Mouse (Mus musculus): ENCODE measurements around the gene Lcn8. TPM values are rescaled to one million over a fixed set of nuclear protein-coding genes. Genes with fewer than 3 reads are reported as not detected.
"Not testable (repeated sequence)": the region's sequence is repeated elsewhere in the genome, so short reads cannot be mapped to it uniquely, and the experiment has no call there.

The Lcn8 gene
- polyA plus RNA-seq, 1 experiment from 2014 or later: not detected

GRCm38 (mm10) chr2:25699743-25700142 is 46.8 kb downstream of the Lcn8 start, which contains the start of gene Obp2a:
TSS of gene Obp2a (plus strand) at chr2:25700043.
- not testable (repeated sequence) for ATAC-seq (ENCODE audit: insufficient number of reproducible peaks, insufficient read depth, low FRiP score, low read depth); H3K4me2 ChIP-seq (ENCODE audit: low read length); H3K27ac ChIP-seq (replicated peaks in 1 of 2; ENCODE audit: control insufficient read depth in 1 of 2, insufficient read depth in 1 of 2, low read depth in 2 of 2, low read length in 2 of 2); H3K27me3 ChIP-seq (ENCODE audit: control insufficient read depth, insufficient read depth, low read length); H3K9ac ChIP-seq (ENCODE audit: low read length); H3K4me1 ChIP-seq (ENCODE audit: control insufficient read depth in 2 of 2, insufficient read depth in 2 of 2, low read length in 2 of 2); H3K9me3 ChIP-seq (ENCODE audit: control insufficient read depth, low read length); H3K36me3 ChIP-seq (ENCODE audit: control insufficient read depth, insufficient read depth, low read length); H3K4me3 ChIP-seq (ENCODE audit: control insufficient read depth in 1 of 2, insufficient read depth in 1 of 2, low read depth in 1 of 2, low read length in 2 of 2)
- WGBS: 75% methylated on average over 3 of the region's 3 CpGs

- Histone ChIP-seq H3K9ac (ENCODE audit: low read length) (no peak overlapping the region), H3K9me3 (ENCODE audit: control insufficient read depth, low read length) (no peaks in the 10 kb centered on the region), H3K4me3 (ENCODE audit: control insufficient read depth in 1 of 2, insufficient read depth in 1 of 2, low read depth in 1 of 2, low read length in 2 of 2) (no peak overlapping the region), H3K4me1 (ENCODE audit: control insufficient read depth in 2 of 2, insufficient read depth in 2 of 2, low read length in 2 of 2) (no peaks in the 10 kb centered on the region; a peak in 1 of 4 replicates), H3K27ac (replicated peaks in 1 of 2; ENCODE audit: control insufficient read depth in 1 of 2, insufficient read depth in 1 of 2, low read depth in 2 of 2, low read length in 2 of 2) (no peak overlapping the region), H3K27me3 (ENCODE audit: control insufficient read depth, insufficient read depth, low read length) (no peaks in the 10 kb centered on the region), H3K36me3 (ENCODE audit: control insufficient read depth, insufficient read depth, low read length) (no peaks in the 10 kb centered on the region), H3K4me2 (ENCODE audit: low read length) (no peak overlapping the region)
- no peak for ATAC-seq (ENCODE audit: insufficient number of reproducible peaks, insufficient read depth, low FRiP score, low read depth)
- WGBS: 66% methylated on average over 5 of the region's 5 CpGs
Observed at GRCm38 (mm10) chr2:25701001-25701400, 48.1 kb downstream of the Lcn8 start.

GRCm38 (mm10) chr2:25703706-25704105 is 50.8 kb downstream of the Lcn8 start:
- ATAC-seq (ENCODE audit: insufficient number of reproducible peaks, insufficient read depth, low FRiP score, low read depth): no peak
- H3K27ac ChIP-seq (replicated peaks in 1 of 2; ENCODE audit: control insufficient read depth in 1 of 2, insufficient read depth in 1 of 2, low read depth in 2 of 2, low read length in 2 of 2): no peak overlapping the region
- H3K9ac ChIP-seq (ENCODE audit: low read length): no peak overlapping the region
- no peaks in the 10 kb centered on the region for H3K9me3 ChIP-seq (ENCODE audit: control insufficient read depth, low read length)
- H3K27me3 ChIP-seq (ENCODE audit: control insufficient read depth, insufficient read depth, low read length): no peaks in the 10 kb centered on the region
- peaks cover 0 to 3% of the 10 kb centered on the region in 2 experiments; a peak in 2 of 4 replicates for H3K4me1 ChIP-seq (ENCODE audit: control insufficient read depth in 2 of 2, insufficient read depth in 2 of 2, low read length in 2 of 2)
- WGBS: 25% methylated on average over 4 of the region's 4 CpGs
- H3K4me3 ChIP-seq (ENCODE audit: control insufficient read depth in 1 of 2, insufficient read depth in 1 of 2, low read depth in 1 of 2, low read length in 2 of 2): no peak overlapping the region
- H3K4me2 ChIP-seq (ENCODE audit: low read length): no peak overlapping the region
- H3K36me3 ChIP-seq (ENCODE audit: control insufficient read depth, insufficient read depth, low read length): no peaks in the 10 kb centered on the region

Other genes starting within 250 kb of the Lcn8 start
- gene Fut7, start 229.9 kb upstream of the Lcn8 start, polyA plus RNA-seq (2014; fragmentation: Nextera tagmentation; extraction: Ambion mirVana): 0.14 TPM in 1 of 2 replicates, not detected in the other
- gene Abca2, start 224.4 kb upstream of the Lcn8 start, polyA plus RNA-seq (2014; fragmentation: Nextera tagmentation; extraction: Ambion mirVana): 3.8 and 4.3 TPM in 2 replicates
- 3.8 and 4.6 TPM in 2 replicates for gene Clic3, start 196.3 kb upstream of the Lcn8 start, polyA plus RNA-seq (2014; fragmentation: Nextera tagmentation; extraction: Ambion mirVana)
- gene Paxx, start 192.0 kb upstream of the Lcn8 start, polyA plus RNA-seq (2014; fragmentation: Nextera tagmentation; extraction: Ambion mirVana): 31.0 and 32.6 TPM in 2 replicates
- gene Ptgds, start 183.1 kb upstream of the Lcn8 start, polyA plus RNA-seq (2014; fragmentation: Nextera tagmentation; extraction: Ambion mirVana): 98.5 and 112 TPM in 2 replicates
- gene Lcn12, start 159.2 kb upstream of the Lcn8 start, polyA plus RNA-seq (2014; fragmentation: Nextera tagmentation; extraction: Ambion mirVana): not detected in 2 replicates
- 82.8 and 85.2 TPM in 2 replicates for gene Fbxw5, start 152.4 kb upstream of the Lcn8 start, polyA plus RNA-seq (2014; fragmentation: Nextera tagmentation; extraction: Ambion mirVana)
- 2.9 and 4.9 TPM in 2 replicates for gene C8g, start 151.4 kb upstream of the Lcn8 start, polyA plus RNA-seq (2014; fragmentation: Nextera tagmentation; extraction: Ambion mirVana)
- gene Traf2, start 106.2 kb upstream of the Lcn8 start, polyA plus RNA-seq (2014; fragmentation: Nextera tagmentation; extraction: Ambion mirVana): 19.1 and 19.8 TPM in 2 replicates
- 279 and 319 TPM in 2 replicates for gene Edf1, start 95.3 kb upstream of the Lcn8 start, polyA plus RNA-seq (2014; fragmentation: Nextera tagmentation; extraction: Ambion mirVana)
- gene Mamdc4, start 78.3 kb upstream of the Lcn8 start, polyA plus RNA-seq (2014; fragmentation: Nextera tagmentation; extraction: Ambion mirVana): 1.4 and 1.9 TPM in 2 replicates
- 240 and 250 TPM in 2 replicates for gene Phpt1, start 77.9 kb upstream of the Lcn8 start, polyA plus RNA-seq (2014; fragmentation: Nextera tagmentation; extraction: Ambion mirVana)
- not detected in 2 replicates for gene Ajm1, start 71.4 kb upstream of the Lcn8 start, polyA plus RNA-seq (2014; fragmentation: Nextera tagmentation; extraction: Ambion mirVana)
- 41.9 and 42.1 TPM in 2 replicates for gene Rabl6, start 44.6 kb upstream of the Lcn8 start, polyA plus RNA-seq (2014; fragmentation: Nextera tagmentation; extraction: Ambion mirVana)
- 0.07 and 0.27 TPM in 2 replicates for gene Ccdc183, start 35.4 kb upstream of the Lcn8 start, polyA plus RNA-seq (2014; fragmentation: Nextera tagmentation; extraction: Ambion mirVana)
- gene Tmem141, start 31.1 kb upstream of the Lcn8 start, polyA plus RNA-seq (2014; fragmentation: Nextera tagmentation; extraction: Ambion mirVana): 22.8 and 28.2 TPM in 2 replicates
- gene Fcna, start 25.1 kb upstream of the Lcn8 start, polyA plus RNA-seq (2014; fragmentation: Nextera tagmentation; extraction: Ambion mirVana): 1.8 and 3.2 TPM in 2 replicates
- not detected in 2 replicates for gene Lcn5, start 4.8 kb downstream of the Lcn8 start, polyA plus RNA-seq (2014; fragmentation: Nextera tagmentation; extraction: Ambion mirVana)
- not detected in 2 replicates for gene Lcn6, start 23.7 kb downstream of the Lcn8 start, polyA plus RNA-seq (2014; fragmentation: Nextera tagmentation; extraction: Ambion mirVana)
- not detected in 2 replicates for gene Lcn10, start 29.6 kb downstream of the Lcn8 start, polyA plus RNA-seq (2014; fragmentation: Nextera tagmentation; extraction: Ambion mirVana)
- gene Obp2a, start 46.9 kb downstream of the Lcn8 start, polyA plus RNA-seq (2014; fragmentation: Nextera tagmentation; extraction: Ambion mirVana): not detected in 2 replicates
- gene Bmyc, start 53.6 kb downstream of the Lcn8 start, polyA plus RNA-seq (2014; fragmentation: Nextera tagmentation; extraction: Ambion mirVana): 36.7 and 44.1 TPM in 2 replicates
- not detected in 2 replicates for gene Obp2b, start 83.9 kb downstream of the Lcn8 start, polyA plus RNA-seq (2014; fragmentation: Nextera tagmentation; extraction: Ambion mirVana)
- not detected in 2 replicates for gene Lcn3, start 112.4 kb downstream of the Lcn8 start, polyA plus RNA-seq (2014; fragmentation: Nextera tagmentation; extraction: Ambion mirVana)
- gene Lcn11, start 123.9 kb downstream of the Lcn8 start, polyA plus RNA-seq (2014; fragmentation: Nextera tagmentation; extraction: Ambion mirVana): not detected in 2 replicates
- not detected in 2 replicates for gene Gm13539, start 129.1 kb downstream of the Lcn8 start, polyA plus RNA-seq (2014; fragmentation: Nextera tagmentation; extraction: Ambion mirVana)
- gene Glt6d1, start 162.7 kb downstream of the Lcn8 start, polyA plus RNA-seq (2014; fragmentation: Nextera tagmentation; extraction: Ambion mirVana): not detected in 2 replicates
- not detected in 2 replicates for gene Lcn9, start 170.0 kb downstream of the Lcn8 start, polyA plus RNA-seq (2014; fragmentation: Nextera tagmentation; extraction: Ambion mirVana)
- not detected in 2 replicates for gene Sohlh1, start 194.1 kb downstream of the Lcn8 start, polyA plus RNA-seq (2014; fragmentation: Nextera tagmentation; extraction: Ambion mirVana)
- gene Kcnt1, start 210.6 kb downstream of the Lcn8 start, polyA plus RNA-seq (2014; fragmentation: Nextera tagmentation; extraction: Ambion mirVana): 0.23 TPM in 1 of 2 replicates, not detected in the other